9 mouse cellular contexts compared by ENCODE assay signal in the genomic region with DNA sequence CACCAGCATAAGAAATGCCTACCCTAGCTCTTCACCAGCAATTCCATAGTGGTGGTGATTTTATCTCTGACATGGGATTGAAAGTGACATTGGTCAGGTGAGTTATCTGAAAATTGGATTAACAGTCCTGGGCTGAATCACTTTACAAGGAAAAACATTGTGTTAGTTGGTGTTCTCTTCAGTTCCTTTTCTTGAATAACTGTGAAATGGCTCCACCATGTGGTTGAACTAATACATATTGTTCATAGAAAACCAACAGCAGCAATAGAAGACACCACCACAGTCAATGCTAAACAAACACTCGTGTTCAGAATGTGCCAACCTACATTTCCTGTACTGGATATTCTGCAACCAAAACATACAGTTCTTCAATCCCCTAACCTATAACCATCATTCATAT.
DNase-seq lines count a peak whose midpoint lies in the region; ATAC-seq and TF ChIP-seq lines count a peak whose summit lies in the region.
"Had no signal": no experiment of that assay in that cellular context is flagged by ENCODE, and none has a peak within 500 bp of the region (broad histone marks: within the 10 kb centered on the region; RNA-seq: fewer than 3 reads in every experiment).

No protein-coding gene starts in this region.

- TF ChIP-seq POLR2A in CH12.LX (IDR thresholded peaks at IDR 0.05; ENCODE audit: low read depth, low read length), result no peak

- dilution Hi-C loops in CH12.LX (cut with MboI; ENCODE audit: extremely low pct_ligation_motif_present, extremely low pct_unique_long_range_greater_than_20kb, low sequenced_read_pairs), result no loop called here

- intact Hi-C loops in gastrocnemius, postnatal 14 days (cut with DNase I; ENCODE audit: low total_unique reads), result no loop called here

- peak; percentile 78 for ATAC-seq in hindbrain, embryonic 16.5 days

- DNase-seq in layer of hippocampus, adult 11-12 months (ENCODE audit: low spot score), result peak; percentile 52
- DNase-seq in layer of hippocampus, postnatal 25 days (ENCODE audit: extremely low spot score in 1 of 2, low spot score in 1 of 2), result no peak
- DNase-seq in CH12.LX (ENCODE audit: extremely low read depth) (peak; percentile 78), NIH3T3 (ENCODE audit: low read depth) (peak; percentile 70)
- DNase-seq in adrenal gland, postnatal 4 days (ENCODE audit: low spot score in 2 of 2), result no peak
- no peak for DNase-seq in urinary bladder, postnatal 25 days (ENCODE audit: low spot score)
- DNase-seq in gastrocnemius, postnatal 14 days, result no peak

- H3K27me3 ChIP-seq in CH12.LX (replicated peaks), result no peaks in the 10 kb centered on the region
- no peaks in the 10 kb centered on the region for H3K27me3 ChIP-seq in hindbrain, embryonic 16.5 days (replicated peaks; ENCODE audit: control insufficient read depth, insufficient read depth, low read length)
- H3K27me3 ChIP-seq: embryonic facial prominence, embryonic 15.5 days had no signal

- H3K9ac ChIP-seq in CH12.LX (ENCODE audit: insufficient read depth, low read depth), result no peak overlapping the region
- H3K9ac ChIP-seq in hindbrain, embryonic 16.5 days (ENCODE audit: low read depth, low read length), result no peak overlapping the region
- H3K9ac ChIP-seq: embryonic facial prominence, embryonic 15.5 days had no signal

- no peaks in the 10 kb centered on the region for H3K9me3 ChIP-seq in CH12.LX (replicated peaks; ENCODE audit: low read length)
- H3K9me3 ChIP-seq in hindbrain, embryonic 16.5 days (ENCODE audit: control insufficient read depth, low read length), result no peaks in the 10 kb centered on the region
- H3K9me3 ChIP-seq: embryonic facial prominence, embryonic 15.5 days had no signal

- no peak overlapping the region for H3K4me3 ChIP-seq in CH12.LX (replicated peaks in 1 of 3; ENCODE audit: low read depth in 2 of 3, low read length in 2 of 3, poor library complexity in 1 of 3)
- no peak overlapping the region for H3K4me3 ChIP-seq in hindbrain, embryonic 16.5 days (ENCODE audit: low read length)
- H3K4me3 ChIP-seq: embryonic facial prominence, embryonic 15.5 days had no signal

- 0 out of 2 replicates have a peak overlapping the region, but pooled peaks have one; percentile 15 for H3K4me2 ChIP-seq in CH12.LX (ENCODE audit: insufficient read depth, low read depth, poor library complexity, severe bottlenecking)
- H3K4me2 ChIP-seq in hindbrain, embryonic 16.5 days (ENCODE audit: low read length), result no peak overlapping the region
- H3K4me2 ChIP-seq: embryonic facial prominence, embryonic 15.5 days had no signal

- WGBS in hindbrain, embryonic 16.5 days, result 19% methylated on average over 1 of the region's 1 CpGs

- H3K4me1 ChIP-seq in CH12.LX (ENCODE audit: control insufficient read depth in 1 of 2, insufficient read depth in 2 of 2), result no peaks in the 10 kb centered on the region
- H3K4me1 ChIP-seq in hindbrain, embryonic 16.5 days (ENCODE audit: control insufficient read depth, insufficient read depth, low read depth, low read length), result no peaks in the 10 kb centered on the region
- H3K4me1 ChIP-seq: embryonic facial prominence, embryonic 15.5 days had no signal

- TF ChIP-seq EP300 in CH12.LX (IDR thresholded peaks at IDR 0.05; ENCODE audit: low read length), result no peak

- in situ Hi-C loops in CH12.LX (cut with MboI; ENCODE audit: low pct_ligation_motif_present, low pct_unique_long_range_greater_than_20kb, low sequenced_read_pairs), result loop anchor here (25.0 kb wide), 3 partner anchors 152 to 902 kb away; partner anchors contain the start of gene Gmnc

- H3K36me3 ChIP-seq in CH12.LX (replicated peaks in 1 of 2; ENCODE audit: control insufficient read depth in 1 of 2, insufficient read depth in 1 of 2, low read length in 1 of 2), result no peaks in the 10 kb centered on the region
- H3K36me3 ChIP-seq in hindbrain, embryonic 16.5 days (ENCODE audit: control insufficient read depth, insufficient read depth, low read length), result no peaks in the 10 kb centered on the region
- H3K36me3 ChIP-seq: embryonic facial prominence, embryonic 15.5 days had no signal

- TF ChIP-seq CTCF in CH12.LX (conservative IDR thresholded peaks at IDR 0.05 in 1 of 2, IDR thresholded peaks at IDR 0.05 in 1 of 2; ENCODE audit: low read depth in 2 of 2, low read length in 2 of 2), result peak; percentile 34 to 87; a peak in 3 of 4 replicates

- H3K27ac ChIP-seq in CH12.LX (ENCODE audit: insufficient read depth, low read depth), result no peak overlapping the region
- H3K27ac ChIP-seq in hindbrain, embryonic 16.5 days (ENCODE audit: low read depth, low read length), result no peak overlapping the region
- H3K27ac ChIP-seq: embryonic facial prominence, embryonic 15.5 days had no signal

- TF ChIP-seq RAD21 in CH12.LX (IDR thresholded peaks at IDR 0.05; ENCODE audit: low read depth, low read length), result peak; percentile 86

- no peaks in the 10 kb centered on the region for H3K79me2 ChIP-seq in CH12.LX (replicated peaks; ENCODE audit: control insufficient read depth, extremely low read depth, insufficient read depth, poor library complexity, severe bottlenecking)

TF ChIP-seq in CH12.LX, 34 proteins besides CTCF, POLR2A, EP300 and RAD21:
- TF ChIP-seq TBP (conservative IDR thresholded peaks at IDR 0.05; ENCODE audit: low read depth, low read length), result 0 out of 2 replicates have a peak, but pooled peaks have one; percentile 3
- no peak for TF ChIP-seq USF1 (IDR thresholded peaks at IDR 0.05; ENCODE audit: low read depth, low read length)
- no peak for TF ChIP-seq NRF1 (IDR thresholded peaks at IDR 0.05; ENCODE audit: low read depth, low read length)
- peak; percentile 79 for TF ChIP-seq SMC3 (IDR thresholded peaks at IDR 0.05; ENCODE audit: low read depth, low read length)

Comparison
In these comparisons a context has a peak if more than half of its experiments do, and no peak if none do; other contexts are left out.
1. DNase-seq: peak in layer of hippocampus, adult 11-12 months (single experiment), CH12.LX (single experiment) and NIH3T3 (single experiment); none in layer of hippocampus, postnatal 25 days (0 of 2), adrenal gland, postnatal 4 days (0 of 2), urinary bladder, postnatal 25 days (single experiment) and gastrocnemius, postnatal 14 days (single experiment).